Mouse (Mus musculus) ES-E14 (cell line): ENCODE measurements at regions not wholly inside any gene's neighbourhood (a gene's known extent, or its start where the extent isn't known, plus 50 kb on each side); places are given as distances from the start of the nearest gene placed in this dataset.

Experiments used
- DNase-seq: peaks from one replicate; pipeline ENCODE4 v3.0.0-alpha.2; 2013; ENCODE audit warnings: low read depth, low spot score
- H3K27ac ChIP-seq: 2 replicates; pipeline ENCODE4 v1.5.1; 2012; ENCODE audit warnings: low read depth, mild to moderate bottlenecking, low read length, moderate library complexity, mixed read lengths; ENCODE audit not compliant: poor library complexity, insufficient read depth, severe bottlenecking
- H3K36me3 ChIP-seq: 2 replicates; pipeline ENCODE4 v1.6.1; 2012; ENCODE audit warnings: mild to moderate bottlenecking, low read length, moderate library complexity, mixed read lengths; ENCODE audit not compliant: control insufficient read depth, poor library complexity, insufficient read depth, severe bottlenecking
- H3K4me1 ChIP-seq, 2 experiments: fragments of 150-350 bp in 1 of 2; sonication (generic) in 1 of 2; 2 replicates each; pipeline ENCODE4 v1.6.1; 2012; ENCODE audit warnings: low read length in 2 of 2, mild to moderate bottlenecking in 1 of 2, mixed read lengths in 1 of 2; ENCODE audit not compliant: control insufficient read depth in 2 of 2, insufficient read depth in 2 of 2, poor library complexity in 1 of 2
- H3K4me3 ChIP-seq, 2 experiments: fragments of 150-350 bp in 1 of 2; sonication (generic) in 1 of 2; 2 replicates each; pipeline ENCODE4 v1.5.1; 2012; ENCODE audit warnings: low read length in 2 of 2, low read depth in 1 of 2, mild to moderate bottlenecking in 1 of 2, mixed read lengths in 1 of 2; ENCODE audit not compliant: insufficient read depth in 1 of 2, poor library complexity in 1 of 2, severe bottlenecking in 1 of 2
- H3K9ac ChIP-seq: 2 replicates; pipeline ENCODE4 v1.6.1; 2012; ENCODE audit warnings: low read depth, mild to moderate bottlenecking, low read length, mixed read lengths; ENCODE audit not compliant: poor library complexity, insufficient read depth, severe bottlenecking
- H3K9me3 ChIP-seq: fragments of 150-350 bp; sonication (generic); 2 replicates; pipeline ENCODE4 v1.6.1; 2012; ENCODE audit warnings: low read depth, mild to moderate bottlenecking, low read length; ENCODE audit not compliant: control insufficient read depth, insufficient read depth
- CHD2 ChIP-seq: IDR thresholded peaks from 2 replicates; pipeline ENCODE4 v1.6.1; 2014; ENCODE audit warnings: mild to moderate bottlenecking, low read depth, low read length, inconsistent platforms
- HCFC1 ChIP-seq: IDR thresholded peaks from 2 replicates; pipeline ENCODE4 v1.6.1; 2012; ENCODE audit warnings: low read length, inconsistent platforms, borderline replicate concordance; ENCODE audit not compliant: insufficient read depth
- MAFK ChIP-seq: IDR thresholded peaks from 2 replicates; pipeline ENCODE4 v1.6.1; 2014; ENCODE audit warnings: mild to moderate bottlenecking, low read depth, low read length, inconsistent platforms; ENCODE audit not compliant: insufficient read depth
- ZC3H11A ChIP-seq: IDR thresholded peaks from 2 replicates; pipeline ENCODE4 v1.6.1; 2012; ENCODE audit warnings: low read depth, mild to moderate bottlenecking, inconsistent platforms, low read length, borderline replicate concordance
- ZNF384 ChIP-seq: IDR thresholded peaks from 2 replicates; pipeline ENCODE4 v1.6.1; 2012; ENCODE audit warnings: low read depth, low read length, inconsistent platforms
- in situ Hi-C, 2 experiments: fragments of 600-800 bp; cut with MboI; formaldehyde crosslinking; loops; one replicate each; pipeline ENCODE4 v1.15.1; 2025; ENCODE audit warnings: low sequenced_read_pairs in 2 of 2, inconsistent platforms in 1 of 2; ENCODE audit not compliant: unreplicated experiment in 2 of 2

DNA sequence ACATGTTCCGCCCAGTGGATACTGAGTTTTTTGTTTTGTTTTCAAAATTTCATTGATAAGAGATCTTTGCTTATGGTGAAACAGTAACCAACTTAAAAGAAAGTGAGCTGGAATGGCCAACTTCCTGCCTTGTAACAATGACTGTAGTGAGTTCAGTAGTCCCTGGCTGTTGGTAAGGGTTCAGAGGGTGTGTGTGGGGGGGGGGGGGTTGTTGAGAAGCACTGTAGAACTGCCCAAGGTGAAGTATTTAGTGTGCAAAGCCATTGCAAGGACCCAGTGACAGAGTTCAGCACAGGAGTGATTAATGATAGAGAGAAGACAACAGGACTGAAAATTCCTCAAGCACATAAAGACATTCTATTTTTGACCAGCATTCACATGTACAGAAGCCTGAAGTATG, 477.7 kb upstream of the Zic4 start:
- TF ChIP-seq MAFK (no peak), ZNF384 (no peak), ZC3H11A (no peak), CHD2 (no peak), HCFC1 (no peak)

DNA sequence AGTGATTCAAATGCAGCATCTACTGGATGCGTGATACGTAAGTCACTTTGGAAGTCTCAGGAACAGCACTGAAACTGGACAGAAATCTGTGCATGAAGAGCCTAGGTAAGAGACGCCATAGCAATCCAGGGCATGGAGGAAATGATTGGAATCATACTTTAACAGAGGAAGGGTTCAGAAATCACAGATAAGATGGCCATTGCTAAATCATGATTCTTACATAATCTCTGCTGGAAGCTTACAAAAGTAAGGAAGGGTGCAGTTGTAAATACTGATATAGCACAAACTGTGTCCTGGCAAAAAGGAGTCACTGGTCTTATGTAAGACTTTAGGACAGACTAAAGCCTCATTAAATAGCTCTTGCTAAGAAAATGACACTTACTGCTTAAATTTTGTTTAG, 474.8 kb upstream of the Zic4 start:
- Histone ChIP-seq H3K36me3 (no peaks in the 10 kb centered on the region), H3K9ac (no peak overlapping the region), H3K9me3 (no peaks in the 10 kb centered on the region), H3K4me3 (no peak overlapping the region), H3K27ac (no peak overlapping the region), H3K4me1 (no peaks in the 10 kb centered on the region)
- in situ Hi-C loops: no loop called here
- no peak for TF ChIP-seq MAFK
- no peak for TF ChIP-seq CHD2
- TF ChIP-seq ZNF384: no peak
- TF ChIP-seq HCFC1: no peak
- no peak for TF ChIP-seq ZC3H11A
- DNase-seq: no peak

More for the DNA sequence above, 477.7 kb upstream of the Zic4 start:
- Histone ChIP-seq H3K27ac (no peak overlapping the region), H3K4me3 (no peak overlapping the region), H3K36me3 (no peaks in the 10 kb centered on the region), H3K9ac (no peak overlapping the region), H3K9me3 (no peaks in the 10 kb centered on the region), H3K4me1 (no peaks in the 10 kb centered on the region)
- in situ Hi-C loops: no loop called here
- no peak for DNase-seq

- Histone ChIP-seq H3K4me3 (no peak overlapping the region), H3K36me3 (no peaks in the 10 kb centered on the region), H3K27ac (no peak overlapping the region), H3K9ac (no peak overlapping the region), H3K4me1 (no peaks in the 10 kb centered on the region), H3K9me3 (no peaks in the 10 kb centered on the region)
- no peak for DNase-seq
- no peak for TF ChIP-seq ZNF384
- no peak for TF ChIP-seq ZC3H11A
- in situ Hi-C loops: no loop called here
These were observed 471.4 kb upstream of the Zic4 start for GRCm38 (mm10) chr9:90890801-90891200.

DNA sequence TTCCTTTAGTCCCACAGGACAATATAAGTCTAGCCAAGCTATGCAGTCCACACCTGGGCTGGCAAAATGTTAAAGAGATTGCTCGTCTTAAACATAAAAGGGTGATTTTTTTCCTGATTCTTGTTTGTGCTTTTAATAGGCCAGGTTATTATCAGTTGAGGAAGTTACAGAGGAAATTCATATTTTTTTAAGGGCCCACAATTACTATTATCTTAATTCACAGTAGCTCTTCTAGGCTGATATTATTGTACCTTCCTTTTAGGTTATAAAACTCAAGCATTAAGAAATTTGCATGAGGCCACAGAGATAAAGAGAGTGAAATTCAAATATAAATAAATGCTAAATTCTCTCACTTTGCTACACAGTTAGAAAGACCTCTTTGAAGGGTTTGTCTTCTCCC, 469.4 kb upstream of the Zic4 start:
- no peak for DNase-seq
- no peak for TF ChIP-seq MAFK
- in situ Hi-C loops: no loop called here

GRCm38 (mm10) chr9:90903557-90903956, 458.7 kb upstream of the Zic4 start:
- no peaks in the 10 kb centered on the region for H3K4me1 ChIP-seq
- no peak overlapping the region for H3K27ac ChIP-seq
- no peak overlapping the region for H3K9ac ChIP-seq
- no peaks in the 10 kb centered on the region for H3K36me3 ChIP-seq
- in situ Hi-C loops: no loop called here
- no peak for TF ChIP-seq HCFC1
- TF ChIP-seq ZNF384: no peak
- no peak for TF ChIP-seq ZC3H11A
- no peak for TF ChIP-seq MAFK
- no peak for TF ChIP-seq CHD2
- no peaks in the 10 kb centered on the region for H3K9me3 ChIP-seq
- DNase-seq: no peak
- H3K4me3 ChIP-seq: no peak overlapping the region

More for the DNA sequence above, 469.4 kb upstream of the Zic4 start:
- Histone ChIP-seq H3K27ac (no peak overlapping the region), H3K4me3 (no peak overlapping the region), H3K4me1 (no peaks in the 10 kb centered on the region), H3K9me3 (no peaks in the 10 kb centered on the region), H3K9ac (no peak overlapping the region), H3K36me3 (no peaks in the 10 kb centered on the region)
